Mouse (Mus musculus) left cerebral cortex, adult 11 months (tissue): ENCODE results near the gene D630045J12Rik.

Source experiments
- DNase-seq: peaks from one replicate; pipeline ENCODE4 v3.0.0; 2022; ENCODE audit warnings: low spot score

The D630045J12Rik gene

GRCm38 (mm10) chr6:38192952-38193351 lies 60.9 kb downstream of the D630045J12Rik start:
- DNase-seq, result no peak

GRCm38 (mm10) chr6:38186312-38186950 lies 67.4 kb downstream of the D630045J12Rik start:
- DNase-seq, result no peak

GRCm38 (mm10) chr6:38184791-38185190 lies 69.0 kb downstream of the D630045J12Rik start:
- DNase-seq, result no peak

DNA sequence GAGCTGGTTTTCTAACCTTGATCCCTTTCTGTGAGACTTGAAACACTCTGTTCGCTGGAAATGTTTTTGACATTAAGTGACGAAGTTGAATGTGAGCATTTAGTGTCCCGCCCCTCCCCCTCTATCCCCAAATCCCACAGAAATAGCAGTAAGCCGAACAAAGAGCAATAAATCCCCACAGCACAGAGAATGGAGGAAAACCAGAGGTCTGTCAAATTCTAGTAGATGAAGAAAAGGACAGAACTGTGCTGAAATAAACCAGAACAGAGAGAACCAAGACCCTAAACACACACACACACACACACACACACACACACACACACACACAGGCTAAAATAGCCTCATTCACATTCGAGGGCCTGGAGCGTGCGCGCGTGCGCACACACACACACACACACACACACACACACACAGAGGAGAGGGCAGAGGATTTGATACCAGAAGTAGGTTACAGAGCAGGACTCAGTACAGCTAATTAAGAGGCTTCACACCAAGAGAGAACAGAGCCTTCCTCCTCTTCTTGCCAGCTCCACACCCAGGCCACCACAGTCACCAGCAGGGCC lies 72.0 kb downstream of the D630045J12Rik start:
- DNase-seq, result no peak

DNA sequence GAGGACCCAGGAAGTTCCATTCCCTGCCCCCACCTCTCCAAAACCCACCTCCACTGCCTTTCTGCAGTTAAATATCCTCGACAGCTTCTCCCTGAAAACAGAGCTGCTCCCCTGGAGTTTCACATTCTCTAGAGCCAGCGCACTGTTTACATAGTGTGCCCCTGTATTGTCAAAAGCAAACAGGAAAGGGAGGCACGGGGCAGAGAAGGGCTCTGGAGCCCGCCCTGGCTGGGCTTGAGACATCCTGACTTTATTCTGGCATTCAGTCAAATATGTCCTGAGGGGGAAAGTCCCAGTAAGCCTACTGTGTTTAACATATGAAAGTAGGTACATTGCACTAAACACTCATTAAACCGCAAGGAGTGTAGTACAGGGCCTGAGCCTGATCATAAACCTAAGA lies 73.1 kb downstream of the D630045J12Rik start:
- DNase-seq, result no peak

DNA sequence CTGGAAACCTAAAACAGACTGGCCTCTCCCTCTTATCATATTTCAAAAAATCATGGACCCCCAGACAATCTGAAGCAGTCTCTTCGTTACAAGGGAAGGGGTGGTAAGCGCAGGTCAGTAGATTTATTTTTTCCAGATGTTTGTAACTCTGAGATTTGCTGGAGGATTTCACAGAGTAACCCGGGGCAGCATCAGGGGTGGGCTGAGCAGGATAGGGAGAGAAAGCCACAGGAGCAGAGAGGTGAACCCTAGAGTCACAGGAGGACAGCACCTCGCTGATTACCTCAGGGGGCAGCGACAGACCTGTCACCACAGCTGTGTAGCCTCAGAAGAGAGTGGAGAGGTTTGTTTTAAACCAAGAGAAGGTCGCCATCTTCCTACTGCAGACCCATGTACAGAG lies 88.4 kb downstream of the D630045J12Rik start:
- DNase-seq, result no peak

DNA sequence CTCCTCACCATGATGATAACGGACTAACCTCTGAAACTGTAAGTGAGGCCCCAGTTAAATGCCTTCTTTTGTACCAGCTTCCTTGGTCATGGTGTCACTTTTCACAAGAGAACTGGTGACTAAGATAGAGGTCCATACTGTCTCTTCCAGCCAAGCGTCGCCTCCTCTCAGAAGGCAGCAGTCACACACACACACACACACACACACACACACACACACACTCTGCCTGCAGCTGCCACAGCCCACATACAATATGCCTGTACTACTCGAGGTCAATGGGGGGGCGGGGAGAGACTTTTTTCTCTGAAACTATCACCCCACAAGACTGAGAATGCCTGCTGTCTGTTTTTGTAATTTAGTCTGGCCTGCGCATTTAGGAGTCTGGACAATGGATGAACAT lies 89.1 kb downstream of the D630045J12Rik start:
- DNase-seq, result no peak

DNA sequence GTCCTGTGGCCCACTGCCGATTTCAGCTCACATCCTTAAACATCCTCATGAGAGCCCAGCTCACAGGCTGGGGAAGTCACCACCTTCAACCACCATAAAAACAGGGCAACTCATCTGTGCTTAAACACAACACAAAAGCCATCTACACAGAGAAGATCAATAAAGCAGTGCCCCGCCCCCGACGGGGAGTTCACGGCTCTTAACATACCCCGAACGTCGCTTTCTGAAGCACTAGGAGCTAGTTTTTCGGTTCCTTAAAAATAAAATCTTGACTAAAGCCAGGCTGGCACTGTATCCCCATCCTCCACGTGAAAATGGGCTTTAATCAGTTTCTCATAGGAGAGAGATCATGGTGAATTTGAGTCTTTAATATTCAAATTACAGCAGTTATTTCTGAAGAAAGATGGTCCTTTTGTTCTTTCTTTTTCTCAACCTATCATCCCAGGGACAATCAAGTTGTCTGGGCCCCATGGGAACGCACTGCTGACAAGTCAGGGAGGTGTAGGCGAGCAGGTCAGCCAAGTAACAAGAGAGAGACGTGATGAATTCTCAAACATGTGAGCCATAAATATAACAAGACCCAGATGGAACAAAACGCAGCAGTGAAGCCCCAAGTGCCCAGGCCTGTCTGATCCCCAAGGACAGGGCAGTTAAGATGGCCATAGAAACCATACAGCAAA lies 90.8 kb downstream of the D630045J12Rik start:
- DNase-seq, result no peak

DNA sequence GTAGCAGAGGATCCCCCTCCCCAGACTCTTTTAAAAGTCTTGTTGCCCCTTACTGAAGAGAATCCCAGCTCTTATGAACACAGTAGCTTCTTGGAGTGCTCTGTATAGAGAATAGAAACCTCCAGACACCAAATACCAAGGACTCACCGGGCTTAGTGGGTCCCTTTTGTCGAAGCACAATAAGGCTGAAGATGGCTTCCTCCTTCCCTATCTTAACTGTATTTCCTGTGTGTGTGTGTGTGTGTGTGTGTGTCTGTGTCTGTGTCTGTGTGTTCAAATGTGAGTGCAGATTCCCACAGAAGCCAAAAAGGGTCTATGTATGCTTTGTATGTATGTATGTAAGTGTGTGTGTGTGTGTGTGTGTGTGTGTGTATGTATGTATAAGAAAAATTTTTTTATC lies 93.3 kb downstream of the D630045J12Rik start:
- no peak for DNase-seq

DNA sequence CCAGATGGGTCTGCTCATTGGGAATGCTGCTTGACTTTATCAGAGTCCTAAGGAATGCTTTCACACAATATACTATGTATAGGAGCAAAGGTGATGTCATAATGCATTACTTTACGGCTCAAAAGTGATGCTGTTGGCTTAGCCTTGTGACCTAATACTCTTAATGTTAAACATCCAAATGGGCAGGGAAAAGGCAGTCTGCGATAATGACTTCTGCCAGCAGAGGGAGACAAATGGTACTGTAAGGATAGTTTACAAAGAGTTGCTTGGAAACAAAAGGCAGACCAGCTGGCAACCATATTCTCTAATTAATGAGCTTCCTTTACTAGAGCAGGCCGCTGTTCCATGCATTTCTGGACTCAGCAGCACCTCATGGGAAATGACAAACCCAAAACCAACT lies 93.7 kb downstream of the D630045J12Rik start:
- DNase-seq, result peak; percentile 80

GRCm38 (mm10) chr6:38159576-38159975 lies 94.2 kb downstream of the D630045J12Rik start:
- no peak for DNase-seq

- DNase-seq, result no peak
Observed at GRCm38 (mm10) chr6:38157925-38158324, 95.9 kb downstream of the D630045J12Rik start.

GRCm38 (mm10) chr6:38156204-38156603 lies 97.6 kb downstream of the D630045J12Rik start:
- DNase-seq, result no peak

DNA sequence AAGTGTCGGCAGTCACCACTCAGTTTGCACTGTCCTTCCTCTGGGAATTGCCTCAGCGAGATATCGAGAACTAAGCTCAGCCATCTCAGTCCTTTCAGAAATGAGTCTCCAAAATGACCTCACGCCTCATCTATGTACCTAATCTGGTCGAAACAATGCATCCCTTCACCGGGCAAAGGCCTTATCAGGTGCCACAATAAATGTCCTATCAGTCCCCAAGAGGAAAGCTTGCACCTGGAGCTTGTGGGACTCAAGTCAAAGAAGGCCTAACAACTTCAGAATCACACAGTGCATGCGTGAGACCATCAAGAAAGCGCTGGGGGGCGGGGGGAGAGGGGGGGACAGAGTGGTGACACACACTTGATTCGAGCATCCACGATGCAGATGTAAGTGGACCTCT lies 101.5 kb downstream of the D630045J12Rik start:
- no peak for DNase-seq

DNA sequence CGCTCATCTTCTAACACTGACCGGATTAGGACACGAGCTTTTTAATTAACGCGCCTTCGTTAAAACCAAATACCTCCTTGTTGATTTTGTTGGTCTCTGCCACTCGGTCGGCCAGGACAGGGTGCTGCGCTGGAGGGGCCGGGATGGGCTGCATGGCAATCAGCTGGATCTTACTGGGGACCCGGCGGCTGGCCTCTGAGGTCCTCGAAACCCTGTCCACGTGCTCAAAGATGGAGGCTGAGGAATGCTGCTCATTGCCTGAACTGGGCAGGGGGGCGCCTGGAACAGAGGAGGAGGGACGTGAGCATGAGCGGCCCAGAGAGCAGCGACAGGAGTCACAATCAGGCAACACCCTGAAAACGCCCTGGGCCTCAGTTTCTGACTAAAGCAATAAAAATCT lies 104.3 kb downstream of the D630045J12Rik start:
- DNase-seq, result no peak

GRCm38 (mm10) chr6:38148626-38149025 lies 105.2 kb downstream of the D630045J12Rik start:
- DNase-seq, result no peak

DNA sequence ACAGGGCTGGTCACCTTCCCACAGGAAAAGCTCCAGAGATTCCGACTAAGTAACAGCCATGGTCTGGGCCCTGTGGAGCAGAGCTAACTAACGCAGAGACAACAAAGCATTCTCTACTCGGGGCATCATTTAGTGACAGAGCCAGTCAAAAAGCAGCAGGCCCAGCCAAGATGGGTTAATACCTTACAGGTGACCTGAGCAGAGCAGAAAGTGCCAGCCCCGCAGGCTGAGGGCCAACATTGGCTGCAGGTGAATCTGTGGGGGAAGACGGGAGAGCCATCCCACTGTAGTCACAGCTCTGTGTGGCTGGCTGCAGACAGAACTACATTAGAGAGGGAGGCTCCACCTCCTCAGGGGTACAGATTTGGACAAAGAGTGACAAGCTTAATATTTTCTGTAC lies 106.5 kb downstream of the D630045J12Rik start:
- DNase-seq, result no peak

DNA sequence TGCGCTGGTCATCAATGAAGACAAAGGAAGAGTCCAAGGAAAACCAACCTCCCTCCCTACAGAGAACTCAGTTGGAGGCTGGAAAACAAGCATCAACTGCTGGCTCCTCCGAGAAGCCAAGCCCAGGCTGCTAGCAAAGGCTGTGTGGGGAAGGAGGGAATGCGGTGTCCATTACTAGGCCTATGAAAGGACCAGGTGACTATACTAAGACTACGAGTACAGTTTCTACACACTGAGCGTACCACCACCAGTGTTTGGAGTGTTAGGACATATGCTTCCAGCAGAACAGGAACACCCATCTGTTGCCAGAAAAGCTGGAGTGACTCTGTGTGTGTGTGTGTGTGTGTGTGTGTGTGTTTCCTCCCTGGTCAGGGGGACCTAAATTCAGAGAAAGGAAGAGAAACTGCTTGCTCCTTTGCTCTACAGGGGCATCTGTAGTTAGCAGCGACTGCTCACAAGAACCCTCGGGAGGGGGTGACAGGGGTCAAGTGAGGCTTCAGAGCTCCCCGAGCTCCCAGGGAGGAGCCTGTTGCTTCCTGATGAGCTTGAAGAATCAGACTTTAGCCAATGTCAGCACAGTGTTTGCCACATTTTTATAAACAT lies 108.2 kb downstream of the D630045J12Rik start:
- DNase-seq, result no peak

DNA sequence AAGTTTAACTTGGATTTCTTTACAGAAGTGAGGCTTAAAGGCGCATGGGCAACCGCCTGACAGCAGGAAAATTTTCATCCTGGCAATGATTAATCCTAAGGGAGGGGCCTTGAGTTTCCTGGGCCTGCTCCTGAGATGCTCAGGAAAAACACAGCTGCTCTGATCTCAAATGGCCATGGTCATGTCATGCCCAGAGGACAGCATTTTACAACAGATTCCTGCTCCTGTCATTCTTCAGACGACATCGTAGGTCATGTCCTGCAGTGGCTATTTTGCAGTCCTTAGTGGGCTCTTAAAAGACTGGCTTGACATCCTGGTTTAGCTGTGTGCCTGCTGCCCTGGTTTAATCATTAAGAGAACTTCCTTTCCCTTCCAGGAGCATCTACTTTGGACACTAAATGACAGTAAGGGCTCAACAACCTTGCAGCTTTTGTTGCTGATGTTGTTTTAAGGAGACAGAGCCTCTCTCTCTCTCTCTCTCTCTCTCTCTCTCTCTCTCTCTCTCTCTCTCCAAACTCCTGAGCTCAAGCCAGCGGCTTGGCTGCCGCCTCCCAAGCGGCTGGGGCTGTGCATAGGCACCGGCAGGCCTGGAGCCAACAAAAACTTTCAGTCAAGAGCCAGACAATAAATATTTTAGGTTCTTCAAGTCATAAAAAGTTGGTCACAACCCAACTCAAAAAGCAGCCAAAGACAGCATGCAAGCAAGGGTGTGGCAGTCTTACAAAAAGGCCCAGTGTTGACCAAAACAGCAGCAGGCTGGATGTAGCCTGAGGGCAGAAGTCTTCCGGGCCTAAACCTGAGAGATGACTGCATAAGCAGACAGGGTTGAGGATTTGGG lies 109.4 kb downstream of the D630045J12Rik start:
- DNase-seq, result no peak

DNA sequence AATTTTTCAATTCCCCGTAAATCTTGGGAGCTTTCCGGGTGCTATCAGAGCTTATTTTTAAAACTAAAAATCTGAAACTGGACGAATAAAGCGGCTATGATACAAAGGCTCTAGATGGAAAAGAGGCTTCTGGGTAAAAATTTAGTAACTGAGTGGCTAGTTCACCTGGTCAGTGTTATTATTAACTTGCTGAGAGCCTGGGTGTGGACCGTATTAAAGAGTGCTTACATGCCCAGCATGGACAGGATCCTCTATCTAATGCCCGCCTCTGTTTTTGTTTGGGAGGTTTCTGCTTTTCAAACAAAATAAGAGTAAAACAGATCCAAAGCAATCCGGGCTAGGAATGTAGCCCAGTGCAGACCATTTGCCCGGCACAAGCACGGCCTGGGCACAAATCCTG lies 113.4 kb downstream of the D630045J12Rik start:
- DNase-seq, result no peak

DNA sequence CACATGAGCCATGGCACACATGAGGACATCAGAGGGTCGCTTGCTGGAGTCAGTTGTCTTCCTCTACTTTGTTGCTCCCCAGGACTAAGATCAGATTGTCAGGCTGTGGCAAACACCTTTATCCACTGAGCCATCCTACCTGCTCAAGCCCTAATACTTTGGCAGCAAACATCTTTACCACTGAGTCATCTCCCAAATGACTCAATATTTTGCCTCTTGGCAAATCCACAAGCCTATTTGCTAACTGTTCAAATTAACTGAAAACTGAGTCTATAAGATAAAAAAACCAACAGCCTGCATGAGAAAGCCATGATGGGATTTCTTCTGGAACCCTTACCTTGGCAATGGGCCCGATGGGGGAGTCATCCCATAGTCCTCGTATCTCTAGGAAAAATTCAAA lies 114.7 kb downstream of the D630045J12Rik start:
- DNase-seq, result no peak
